Mouse (Mus musculus) MEL (cell line): ENCODE data around the gene Sdccag8. TPM values are rescaled to one million over a fixed set of nuclear protein-coding genes. Genes with fewer than 3 reads are reported as not detected.

Source experiments
- DNase-seq: peaks from one replicate; pipeline ENCODE4 v3.0.0; 2011; ENCODE audit warnings: low read depth, low spot score
- H3K27ac ChIP-seq: 2 replicates; pipeline ENCODE4 v1.5.1; 2012; ENCODE audit warnings: low read depth, mild to moderate bottlenecking, control low read depth, low read length, moderate library complexity; ENCODE audit not compliant: control insufficient read depth
- H3K27me3 ChIP-seq, 2 experiments: fragments of 150-350 bp in 1 of 2; sonication (generic) in 1 of 2; 2 replicates each; pipeline ENCODE4 v1.6.1; 2012; ENCODE audit warnings: low read length in 2 of 2, mild to moderate bottlenecking in 2 of 2, improper control_type of control experiment in 1 of 2, moderate library complexity in 1 of 2; ENCODE audit not compliant: insufficient read depth in 2 of 2, control insufficient read depth in 1 of 2
- H3K36me3 ChIP-seq, 2 experiments: 2 replicates each; pipeline ENCODE4 v1.6.1; 2012 to 2014; ENCODE audit warnings: low read length in 2 of 2, improper control_type of control experiment in 1 of 2, inconsistent platforms in 1 of 2, mild to moderate bottlenecking in 1 of 2; ENCODE audit not compliant: insufficient read depth in 2 of 2, control insufficient read depth in 1 of 2
- H3K4me1 ChIP-seq, 2 experiments: fragments of 150-350 bp in 1 of 2; sonication (generic) in 1 of 2; 2 replicates each; pipeline ENCODE4 v1.6.1; 2012; ENCODE audit warnings: low read length in 2 of 2, improper control_type of control experiment in 1 of 2, mild to moderate bottlenecking in 1 of 2; ENCODE audit not compliant: insufficient read depth in 2 of 2, control insufficient read depth in 1 of 2
- H3K4me3 ChIP-seq, 2 experiments: fragments of 150-350 bp in 1 of 2; sonication (generic) in 1 of 2; 2 replicates each; pipeline ENCODE4 v1.5.1; 2012; ENCODE audit warnings: low read depth in 2 of 2, low read length in 2 of 2, mild to moderate bottlenecking in 2 of 2, moderate library complexity in 2 of 2, control low read depth in 1 of 2, improper control_type of control experiment in 1 of 2; ENCODE audit not compliant: control insufficient read depth in 1 of 2, insufficient read depth in 1 of 2
- H3K79me2 ChIP-seq: 2 replicates; pipeline ENCODE4 v1.6.1; 2012; ENCODE audit warnings: mild to moderate bottlenecking, low read length, moderate library complexity; ENCODE audit not compliant: control insufficient read depth, poor library complexity, insufficient read depth
- H3K9ac ChIP-seq: 2 replicates; pipeline ENCODE4 v1.6.1; 2012; ENCODE audit warnings: low read depth, mild to moderate bottlenecking, control low read depth, low read length, moderate library complexity; ENCODE audit not compliant: control insufficient read depth, poor library complexity, severe bottlenecking
- H3K9me3 ChIP-seq: fragments of 150-350 bp; sonication (generic); replicated peaks from 2 replicates; pipeline ENCODE4 v1.6.1; 2012; ENCODE audit warnings: mild to moderate bottlenecking, low read length, improper control_type of control experiment, moderate library complexity; ENCODE audit not compliant: insufficient read depth
- BHLHE40 ChIP-seq: IDR thresholded peaks from 2 replicates; pipeline ENCODE4 v1.6.1; 2012; ENCODE audit warnings: low read depth, mild to moderate bottlenecking, inconsistent platforms, low read length, improper control_type of control experiment, borderline replicate concordance
- CHD1 ChIP-seq: IDR thresholded peaks from 2 replicates; pipeline ENCODE4 v1.6.1; 2012; ENCODE audit warnings: low read depth, mild to moderate bottlenecking, inconsistent platforms, low read length, improper control_type of control experiment
- CTCF ChIP-seq, 3 experiments: IDR thresholded peaks in 2 of 3; conservative IDR thresholded peaks in 1 of 3; 2 replicates each; pipeline ENCODE4 v1.5.1; 2011 to 2012; ENCODE audit warnings: low read length in 3 of 3, low read depth in 2 of 3, mild to moderate bottlenecking in 2 of 3, improper control_type of control experiment in 1 of 3, inconsistent platforms in 1 of 3, mixed read lengths in 1 of 3, moderate library complexity in 1 of 3; ENCODE audit not compliant: control insufficient read depth in 1 of 3, insufficient read depth in 1 of 3, poor library complexity in 1 of 3, severe bottlenecking in 1 of 3
- GABPA ChIP-seq: IDR thresholded peaks from 2 replicates; pipeline ENCODE4 v1.6.1; 2012; ENCODE audit warnings: low read depth, mild to moderate bottlenecking, inconsistent platforms, low read length, improper control_type of control experiment, moderate library complexity
- GATA1 ChIP-seq: IDR thresholded peaks from 2 replicates; pipeline ENCODE4 v1.6.1; 2011; ENCODE audit warnings: low read depth, low read length, improper control_type of control experiment
- HCFC1 ChIP-seq: IDR thresholded peaks from 2 replicates; pipeline ENCODE4 v1.6.1; 2012; ENCODE audit warnings: low read depth, mild to moderate bottlenecking, inconsistent platforms, low read length, improper control_type of control experiment, moderate library complexity
- JUND ChIP-seq: IDR thresholded peaks from 2 replicates; pipeline ENCODE4 v1.6.1; 2011; ENCODE audit warnings: low read depth, mild to moderate bottlenecking, improper control_type of control experiment, low read length
- KAT2A ChIP-seq: conservative IDR thresholded peaks from 2 replicates; pipeline ENCODE4 v1.6.1; 2012; ENCODE audit warnings: low read depth, low read length, improper control_type of control experiment, inconsistent platforms
- MAZ ChIP-seq: IDR thresholded peaks from 2 replicates; pipeline ENCODE4 v1.6.1; 2012; ENCODE audit warnings: low read depth, mild to moderate bottlenecking, inconsistent platforms, low read length, improper control_type of control experiment
- MEF2A ChIP-seq: IDR thresholded peaks from 2 replicates; pipeline ENCODE4 v1.6.1; 2014; ENCODE audit warnings: low read depth, mild to moderate bottlenecking, inconsistent platforms, low read length, improper control_type of control experiment; ENCODE audit not compliant: poor library complexity, insufficient replicate concordance, severe bottlenecking; ENCODE audit errors: extremely low read depth
- MXI1 ChIP-seq: IDR thresholded peaks from 2 replicates; pipeline ENCODE4 v1.6.1; 2011; ENCODE audit warnings: mild to moderate bottlenecking, low read depth, low read length, improper control_type of control experiment
- MYB ChIP-seq: IDR thresholded peaks from 2 replicates; pipeline ENCODE4 v1.6.1; 2011; ENCODE audit warnings: mild to moderate bottlenecking, low read depth, low read length, improper control_type of control experiment
- NELFE ChIP-seq: IDR thresholded peaks from 2 replicates; pipeline ENCODE4 v1.6.1; 2011; ENCODE audit warnings: low read depth, low read length, improper control_type of control experiment
- NRF1 ChIP-seq: IDR thresholded peaks from 2 replicates; pipeline ENCODE4 v1.6.1; 2014; ENCODE audit warnings: low read depth, mild to moderate bottlenecking, inconsistent platforms, low read length, improper control_type of control experiment, moderate library complexity; ENCODE audit not compliant: poor library complexity, insufficient read depth, severe bottlenecking
- POLR2A ChIP-seq, 2 experiments: IDR thresholded peaks; 2 replicates each; pipeline ENCODE4 v1.6.1; 2011 to 2012; ENCODE audit warnings: low read length in 2 of 2, mild to moderate bottlenecking in 2 of 2, control low read depth in 1 of 2, improper control_type of control experiment in 1 of 2, low read depth in 1 of 2, moderate library complexity in 1 of 2; ENCODE audit not compliant: control insufficient read depth in 1 of 2, insufficient read depth in 1 of 2, poor library complexity in 1 of 2
- POLR2AphosphoS2 ChIP-seq: IDR thresholded peaks from 2 replicates; pipeline ENCODE4 v1.6.1; 2011; ENCODE audit warnings: low read length, improper control_type of control experiment
- POLR2AphosphoS5 ChIP-seq: IDR thresholded peaks from 2 replicates; pipeline ENCODE4 v1.6.1; 2012; ENCODE audit warnings: low read depth, borderline replicate concordance, mild to moderate bottlenecking, inconsistent platforms, low read length, moderate library complexity, mixed read lengths
- RAD21 ChIP-seq: IDR thresholded peaks from 2 replicates; pipeline ENCODE4 v1.6.1; 2011; ENCODE audit warnings: mild to moderate bottlenecking, low read depth, low read length, improper control_type of control experiment
- RCOR1 ChIP-seq: IDR thresholded peaks from 2 replicates; pipeline ENCODE4 v1.6.1; 2012; ENCODE audit warnings: low read depth, mild to moderate bottlenecking, inconsistent platforms, low read length, improper control_type of control experiment
- SIN3A ChIP-seq: IDR thresholded peaks from 2 replicates; pipeline ENCODE4 v1.6.1; 2012; ENCODE audit warnings: low read length, improper control_type of control experiment, inconsistent platforms
- SMC3 ChIP-seq: IDR thresholded peaks from 2 replicates; pipeline ENCODE4 v1.6.1; 2011; ENCODE audit warnings: low read depth, low read length, improper control_type of control experiment
- UBTF ChIP-seq: IDR thresholded peaks from 2 replicates; pipeline ENCODE4 v1.6.1; 2012; ENCODE audit warnings: low read depth, mild to moderate bottlenecking, inconsistent platforms, low read length, improper control_type of control experiment, moderate library complexity, borderline replicate concordance; ENCODE audit not compliant: insufficient read depth
- USF1 ChIP-seq: IDR thresholded peaks from 2 replicates; pipeline ENCODE4 v1.6.1; 2014; ENCODE audit warnings: low read depth, mild to moderate bottlenecking, inconsistent platforms, low read length, improper control_type of control experiment, moderate library complexity
- polyA plus RNA-seq, 2 experiments: library from polyadenylated mRNA; stranded (reverse) in 1 of 2; unstranded in 1 of 2; fragments of >175 nt in 1 of 2; fragments of >200 nt in 1 of 2; gene quantifications; 2 replicates each; pipeline versions ENCODE4 v1.2.1 to v1.2.4; 2012; ENCODE audit warnings: low replicate concordance in 2 of 2, low read depth in 1 of 2; ENCODE audit not compliant: insufficient read length in 2 of 2, insufficient read depth in 1 of 2, missing spikeins in 1 of 2
- total RNA-seq: library from RNA; depleted of rRNA; stranded (reverse); fragments of 300-350 nt; gene quantifications from 2 replicates; pipeline ENCODE4 v1.2.3, GENCODE M21; 2012

Sdccag8 gene
- total and polyA plus RNA-seq, 3 experiments = 4.6 to 7.8 TPM; not detected in 1

DNA sequence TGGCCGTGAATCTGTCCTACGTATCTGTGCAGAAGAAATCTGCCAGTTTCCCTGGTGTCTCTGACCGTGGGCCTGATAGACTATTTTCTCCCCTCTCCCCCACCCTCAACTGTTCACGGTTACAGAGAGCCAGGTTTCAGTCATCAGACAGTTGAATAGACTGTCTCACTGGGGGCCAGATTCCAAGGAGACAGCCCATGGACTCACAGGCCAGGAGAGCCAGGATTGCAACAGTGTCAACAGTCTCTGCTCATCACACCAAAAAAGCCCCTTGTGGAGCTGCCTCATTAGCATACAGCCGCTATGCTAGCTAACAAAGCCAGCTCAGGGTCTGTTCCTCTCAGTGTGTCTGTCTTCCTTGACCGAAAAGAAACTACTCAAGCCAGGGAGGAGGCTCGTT is 179.6 kb downstream of the Sdccag8 start:
- H3K27me3 ChIP-seq = no peaks in the 10 kb centered on the region
- peaks cover 0 to 24% of the 10 kb centered on the region in 2 experiments; a peak in 2 of 4 replicates for H3K36me3 ChIP-seq
- no peak overlapping the region for H3K4me3 ChIP-seq
- H3K4me1 ChIP-seq = peaks cover 10 to 23% of the 10 kb centered on the region in 2 experiments
- TF ChIP-seq RCOR1 (no peak), GABPA (no peak), CTCF (IDR thresholded peaks at IDR 0.05 in 2 of 3, conservative IDR thresholded peaks at IDR 0.05 in 1 of 3; ENCODE audit: control insufficient read depth in 1 of 3, insufficient read depth in 1 of 3, low read depth in 2 of 3, low read length in 3 of 3, poor library complexity in 1 of 3, severe bottlenecking in 1 of 3) (no peak), NRF1 (no peak), POLR2A (IDR thresholded peaks at IDR 0.05; ENCODE audit: control insufficient read depth in 1 of 2, insufficient read depth in 1 of 2, low read depth in 1 of 2, low read length in 2 of 2, poor library complexity in 1 of 2) (no peak)
- DNase-seq = no peak
- H3K9me3 ChIP-seq = no peaks in the 10 kb centered on the region
- H3K27ac ChIP-seq = no peak overlapping the region
- no peaks in the 10 kb centered on the region for H3K79me2 ChIP-seq
- H3K9ac ChIP-seq = no peak overlapping the region

DNA sequence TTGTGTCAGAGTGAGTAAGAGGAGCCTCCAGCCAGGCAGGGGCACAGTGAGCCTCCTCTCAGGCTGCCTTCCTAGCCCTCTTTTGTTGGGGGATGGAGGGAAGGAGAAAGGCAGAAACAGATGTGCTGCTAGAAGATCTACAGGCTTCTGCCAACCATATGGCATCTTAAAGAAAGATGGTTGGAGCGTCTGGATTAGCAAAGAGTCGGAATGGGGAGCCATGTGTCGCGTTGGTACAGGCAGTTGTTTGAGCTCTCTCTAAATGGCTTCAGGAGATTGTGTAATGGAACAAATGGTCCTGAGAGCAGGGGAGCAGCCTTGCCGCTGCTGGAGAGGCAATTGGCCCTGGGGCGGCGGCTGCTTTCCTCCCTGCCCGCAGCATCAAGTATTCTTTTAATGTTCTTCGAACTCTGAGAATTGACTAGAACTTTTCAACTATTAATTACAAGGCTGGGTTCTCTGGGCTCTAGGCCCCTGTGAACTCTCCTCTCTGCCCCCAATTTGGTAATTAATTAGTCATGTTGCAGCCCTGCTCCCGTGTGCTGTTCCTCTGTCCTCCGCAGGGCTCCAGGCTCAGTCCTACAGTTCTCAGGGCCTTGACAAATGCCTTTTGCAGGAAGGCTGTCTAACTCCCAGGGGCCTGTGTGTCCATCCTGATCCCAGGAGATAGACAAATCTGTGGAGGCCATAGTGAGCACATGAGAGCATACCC is 180.4 kb downstream of the Sdccag8 start:
- peaks cover 10 to 23% of the 10 kb centered on the region in 2 experiments for H3K4me1 ChIP-seq
- no peaks in the 10 kb centered on the region for H3K79me2 ChIP-seq
- peaks cover 0 to 24% of the 10 kb centered on the region in 2 experiments; a peak in 2 of 4 replicates for H3K36me3 ChIP-seq
- no peak overlapping the region for H3K4me3 ChIP-seq
- H3K27ac ChIP-seq = no peak overlapping the region
- no peak overlapping the region for H3K9ac ChIP-seq
- no peak for DNase-seq
- no peaks in the 10 kb centered on the region for H3K27me3 ChIP-seq
- H3K9me3 ChIP-seq = no peaks in the 10 kb centered on the region
- TF ChIP-seq CTCF (IDR thresholded peaks at IDR 0.05 in 2 of 3, conservative IDR thresholded peaks at IDR 0.05 in 1 of 3; ENCODE audit: control insufficient read depth in 1 of 3, insufficient read depth in 1 of 3, low read depth in 2 of 3, low read length in 3 of 3, poor library complexity in 1 of 3, severe bottlenecking in 1 of 3) (no peak), SMC3 (no peak), NELFE (no peak), MAZ (no peak), RAD21 (no peak), USF1 (no peak), MYB (no peak), CHD1 (no peak), POLR2A (IDR thresholded peaks at IDR 0.05; ENCODE audit: control insufficient read depth in 1 of 2, insufficient read depth in 1 of 2, low read depth in 1 of 2, low read length in 2 of 2, poor library complexity in 1 of 2) (no peak), MXI1 (no peak)

DNA sequence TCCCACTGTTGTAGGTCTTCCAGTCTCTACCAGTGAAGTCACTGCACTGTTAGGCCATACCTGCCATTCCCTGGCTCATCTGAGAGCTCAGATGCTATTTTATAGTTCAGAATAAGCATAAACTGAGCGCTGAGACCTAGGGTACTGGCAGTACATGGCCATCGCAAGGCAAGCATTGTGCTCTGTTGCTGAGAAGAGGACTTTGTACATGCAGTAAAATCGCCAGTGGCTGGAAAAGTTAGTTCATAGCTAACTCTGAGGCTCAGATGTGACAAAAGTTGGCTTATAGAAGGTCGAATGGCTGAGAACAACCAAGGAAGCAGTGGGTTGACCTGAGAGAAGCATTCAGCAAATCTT is 180.9 kb downstream of the Sdccag8 start:
- Histone ChIP-seq H3K79me2 (no peaks in the 10 kb centered on the region), H3K9ac (no peak overlapping the region), H3K36me3 (peaks cover 0 to 24% of the 10 kb centered on the region in 2 experiments; a peak in 2 of 4 replicates), H3K4me1 (peaks cover 10 to 23% of the 10 kb centered on the region in 2 experiments), H3K27me3 (no peaks in the 10 kb centered on the region), H3K27ac (no peak overlapping the region), H3K4me3 (no peak overlapping the region), H3K9me3 (no peaks in the 10 kb centered on the region)
- DNase-seq = no peak
- TF ChIP-seq MAZ (no peak), RCOR1 (no peak), GABPA (no peak), POLR2AphosphoS2 (no peak), MEF2A (no peak), UBTF (no peak), CTCF (IDR thresholded peaks at IDR 0.05 in 2 of 3, conservative IDR thresholded peaks at IDR 0.05 in 1 of 3; ENCODE audit: control insufficient read depth in 1 of 3, insufficient read depth in 1 of 3, low read depth in 2 of 3, low read length in 3 of 3, poor library complexity in 1 of 3, severe bottlenecking in 1 of 3) (no peak), BHLHE40 (no peak), SIN3A (no peak), RAD21 (no peak), GATA1 (no peak), HCFC1 (no peak), MXI1 (no peak), POLR2AphosphoS5 (no peak), NRF1 (no peak), JUND (no peak), KAT2A (no peak)
